Mouse (Mus musculus) mouse trophoblast stem cell (cell line): Measurements from ENCODE around the gene Tnfrsf23.
"Not testable (repeated sequence)": the region's sequence is repeated elsewhere in the genome, so short reads cannot be mapped to it uniquely, and the experiment has no call there.

Experiments
- in situ Hi-C, 2 experiments: fragments of 300-500 bp; cut with MseI, MboI; formaldehyde crosslinking; loops; 2 replicates in 1 of 2; 3 replicates in 1 of 2; pipeline ENCODE4 v1.15.1; 2025

The Tnfrsf23 gene

DNA sequence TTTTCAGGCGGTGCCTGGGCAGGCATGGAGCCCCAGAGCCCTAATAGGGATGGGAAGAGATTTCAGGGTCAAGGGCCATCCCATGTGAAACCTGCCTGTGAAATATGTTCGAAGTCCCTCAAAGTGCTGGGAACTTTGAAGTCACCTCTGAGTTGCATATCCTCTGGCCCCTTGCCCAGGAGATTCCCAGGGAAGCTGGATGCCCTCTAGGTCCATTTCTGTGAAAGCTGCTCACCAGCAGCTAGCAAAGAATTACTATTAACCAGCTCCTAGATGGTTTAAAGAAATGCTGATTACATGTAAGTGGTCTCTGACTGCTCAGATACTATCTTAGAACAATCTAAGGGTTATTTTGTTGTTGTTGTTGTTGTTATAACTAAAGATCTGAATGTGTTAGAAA lies 1.1 kb downstream of the Tnfrsf23 start:
- in situ Hi-C loops = not testable (repeated sequence)

DNA sequence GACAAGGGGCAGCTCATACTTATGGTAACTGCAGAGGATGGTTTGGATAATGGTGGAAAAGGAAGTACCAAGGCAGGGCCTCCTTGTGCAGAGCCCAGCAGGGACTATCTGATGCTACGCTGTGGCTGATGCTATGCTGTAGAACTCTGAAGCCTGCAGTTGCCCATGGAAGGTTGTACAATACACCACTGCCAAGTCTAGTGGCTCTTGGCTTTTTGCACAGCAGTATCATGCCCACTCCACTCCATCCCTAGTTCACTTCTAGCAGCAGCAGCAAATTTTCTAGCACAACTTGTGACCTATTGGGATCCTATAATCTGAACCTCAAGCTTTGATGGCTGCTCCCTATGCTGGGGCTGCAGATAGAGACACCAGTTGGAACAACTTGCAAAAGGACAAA lies 4.1 kb downstream of the Tnfrsf23 start:
- in situ Hi-C loops = no loop called here

DNA sequence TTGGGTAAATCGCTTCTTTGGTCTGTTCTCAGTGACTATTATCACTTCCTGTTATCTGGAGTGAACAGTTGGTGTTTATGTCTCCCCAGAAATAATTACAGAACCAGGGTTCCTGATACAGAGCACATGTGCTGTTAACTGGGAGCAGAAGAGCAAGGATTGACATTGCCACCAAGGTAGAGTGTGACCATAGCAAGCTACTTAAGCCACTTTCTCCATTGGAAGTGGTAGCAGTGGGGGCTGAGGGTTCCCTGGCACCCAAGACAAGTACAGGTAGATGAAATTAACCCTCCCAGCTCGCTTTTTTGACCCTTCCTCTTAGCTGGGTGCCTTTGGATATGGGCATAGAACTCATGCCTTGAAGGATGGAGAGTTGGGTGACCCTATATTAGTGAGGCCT lies 4.8 kb downstream of the Tnfrsf23 start:
- in situ Hi-C loops = not testable (repeated sequence)

GRCm38 (mm10) chr7:143679650-143680049 lies 6.0 kb downstream of the Tnfrsf23 start:
- in situ Hi-C loops = not testable (repeated sequence)

GRCm38 (mm10) chr7:143666427-143667311 lies 19.0 kb downstream of the Tnfrsf23 start:
- in situ Hi-C loops = no loop called here

DNA sequence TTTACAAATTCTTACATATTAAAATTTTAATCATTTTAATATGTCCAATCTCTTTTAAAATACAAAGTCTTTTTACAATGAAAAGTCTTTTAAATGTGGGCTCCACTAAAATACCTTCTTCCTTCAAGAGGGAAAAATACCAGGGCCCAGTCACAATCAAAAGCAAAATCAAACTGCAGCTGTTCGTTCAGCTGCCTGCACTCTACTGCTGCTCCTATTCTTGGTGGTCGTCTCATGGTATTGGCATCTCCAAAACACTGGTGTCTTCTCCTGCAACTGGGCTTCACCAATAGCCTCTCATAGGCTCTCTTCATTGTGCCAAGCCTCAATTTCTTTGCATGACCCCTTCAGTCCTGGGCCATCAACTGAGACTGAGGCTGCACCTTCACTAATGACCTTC lies 22.2 kb downstream of the Tnfrsf23 start:
- in situ Hi-C loops = no loop called here

GRCm38 (mm10) chr7:143660797-143661196 lies 24.9 kb downstream of the Tnfrsf23 start:
- in situ Hi-C loops = no loop called here

DNA sequence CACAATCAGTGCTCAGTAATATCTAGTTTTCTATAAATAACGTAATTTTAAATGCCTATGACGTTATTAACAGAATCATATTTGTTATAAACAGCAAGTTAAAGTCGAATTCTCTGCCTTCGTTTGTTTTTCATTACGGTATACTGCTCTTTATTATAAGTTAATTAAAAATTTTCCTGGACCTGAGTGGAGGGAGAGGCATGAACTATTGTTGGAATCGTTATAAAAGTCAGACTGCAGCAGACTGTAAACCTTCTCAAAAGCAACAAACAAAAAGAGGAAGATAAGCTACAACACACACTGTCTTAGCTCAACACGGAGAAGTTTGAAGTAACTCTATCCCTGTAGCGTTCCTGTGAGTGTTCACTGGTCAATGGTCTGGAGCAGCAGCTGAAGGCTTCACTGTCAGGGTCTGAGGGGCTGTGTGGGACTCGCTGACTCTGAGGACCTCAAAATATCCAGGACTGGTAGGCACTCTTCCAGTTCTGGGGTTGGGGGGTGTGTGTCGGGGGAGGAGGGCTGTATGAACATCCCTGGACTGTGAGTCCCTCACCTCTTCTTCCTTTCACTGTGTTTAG lies 35.8 kb downstream of the Tnfrsf23 start:
- in situ Hi-C loops = not testable (repeated sequence)

GRCm38 (mm10) chr7:143649034-143649768 lies 36.5 kb downstream of the Tnfrsf23 start, which contains the start of gene Tnfrsf22:
Gene Tnfrsf22 (minus strand): TSS chr7:143649661.
- in situ Hi-C loops = no loop called here

- in situ Hi-C loops = not testable (repeated sequence)
These were observed 41.7 kb downstream of the Tnfrsf23 start for GRCm38 (mm10) chr7:143643949-143644348.

- in situ Hi-C loops = no loop called here
These were observed 49.0 kb downstream of the Tnfrsf23 start for GRCm38 (mm10) chr7:143636674-143637073.

DNA sequence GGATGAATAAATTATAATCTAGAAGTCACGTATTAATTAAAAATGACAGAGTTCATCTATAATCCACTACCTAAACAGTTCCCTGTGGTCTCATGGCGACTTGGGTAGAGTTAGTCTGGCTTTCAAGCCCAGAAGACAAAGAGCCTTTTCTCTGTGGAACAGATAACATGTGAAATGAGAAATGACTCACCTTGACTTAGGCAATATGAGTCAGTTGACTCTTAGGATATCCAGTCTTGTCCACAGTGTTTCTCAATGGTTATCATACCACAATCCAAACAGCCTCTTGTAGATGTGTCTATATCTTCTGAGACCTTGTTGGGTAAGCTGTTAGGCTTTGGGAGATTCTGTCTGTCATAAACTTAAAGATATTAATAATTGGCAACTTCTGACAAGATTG lies 54.2 kb downstream of the Tnfrsf23 start:
- in situ Hi-C loops = no loop called here

GRCm38 (mm10) chr7:143629501-143629900 lies 56.2 kb downstream of the Tnfrsf23 start:
- in situ Hi-C loops = no loop called here

GRCm38 (mm10) chr7:143628540-143628939 lies 57.1 kb downstream of the Tnfrsf23 start, which contains the start of gene Tnfrsf26:
Gene Tnfrsf26 (minus strand): TSS chr7:143628722.
- in situ Hi-C loops = no loop called here

GRCm38 (mm10) chr7:143627555-143628286 lies 58.0 kb downstream of the Tnfrsf23 start:
- in situ Hi-C loops = no loop called here

DNA sequence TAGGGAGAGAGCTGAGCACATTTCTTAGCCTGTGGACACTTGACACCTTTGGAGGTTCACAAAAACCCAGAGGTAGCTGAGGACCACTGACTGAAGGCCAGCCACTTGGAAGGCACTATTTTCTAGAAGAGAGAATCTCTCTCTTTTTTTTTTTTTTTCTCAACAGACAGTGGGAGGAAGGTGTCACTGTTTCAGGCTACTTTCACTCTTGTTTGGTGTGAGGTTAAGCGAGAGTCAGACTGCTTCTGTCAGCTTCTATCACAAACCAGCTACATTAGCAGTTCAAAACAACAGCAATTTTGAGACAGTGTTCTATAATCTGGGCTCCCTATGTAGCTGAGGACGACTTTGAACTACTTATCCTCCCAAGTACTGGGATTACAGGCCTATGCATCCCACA lies 59.5 kb downstream of the Tnfrsf23 start:
- in situ Hi-C loops = no loop called here

GRCm38 (mm10) chr7:143625151-143625550 lies 60.5 kb downstream of the Tnfrsf23 start:
- in situ Hi-C loops = no loop called here

DNA sequence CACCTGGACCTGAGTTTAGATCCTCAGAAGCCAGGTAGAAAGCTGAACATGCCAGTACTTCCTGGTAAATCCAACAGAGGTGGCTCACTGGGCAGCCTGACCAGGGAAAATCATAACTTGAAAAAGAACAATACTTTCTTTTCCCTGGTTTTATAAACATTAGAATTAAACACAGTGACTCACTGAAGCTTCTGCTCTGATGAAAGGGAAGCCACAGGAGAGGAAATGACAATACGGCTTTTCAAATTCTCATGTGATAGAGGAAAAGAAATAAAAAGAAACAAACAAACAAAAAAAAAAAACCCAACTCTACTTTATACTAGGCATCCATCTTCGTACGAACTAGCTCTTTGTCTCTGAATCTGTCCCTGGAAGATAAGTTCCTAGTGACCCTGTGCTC lies 61.1 kb downstream of the Tnfrsf23 start:
- in situ Hi-C loops = loop anchor here in 1 of 2 experiments (25.0 kb wide), 1 partner anchor 138 kb away; the partner anchor contains the start of genes Mrgprg and Osbpl5

- in situ Hi-C loops = loop anchor here in 1 of 2 experiments (25.0 kb wide), 1 partner anchor 141 kb away; the partner anchor contains the start of genes Mrgprg and Osbpl5
These were observed 64.7 kb downstream of the Tnfrsf23 start for GRCm38 (mm10) chr7:143620951-143621350.
